Mouse (Mus musculus): ENCODE results near the gene Soga1.

DNA sequence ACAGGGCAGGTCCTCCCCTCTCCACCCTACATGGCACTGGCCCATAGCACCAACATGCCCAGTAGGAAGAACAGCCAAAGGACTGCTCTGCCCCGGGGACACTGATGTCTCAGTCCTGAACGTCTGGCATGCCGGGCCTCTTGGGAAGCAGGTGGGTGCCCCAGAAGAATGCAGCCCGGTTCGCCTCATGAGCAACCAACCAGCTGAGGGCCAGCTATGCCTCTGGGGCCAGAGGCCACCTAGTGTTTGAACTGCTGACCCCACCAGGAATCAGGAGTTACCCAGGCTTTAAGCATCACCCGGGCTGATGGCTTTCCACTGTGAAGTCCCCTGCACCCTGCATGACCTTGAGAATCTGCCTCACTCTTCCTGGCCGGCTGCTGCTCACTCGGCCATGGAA, 26.6 kb downstream of the Soga1 start:
- no peak for TF ChIP-seq ZC3H11A (IDR thresholded peaks at IDR 0.05; ENCODE audit: borderline replicate concordance, low read depth, low read length)
- no peak for TF ChIP-seq MAFK (IDR thresholded peaks at IDR 0.05; ENCODE audit: insufficient read depth, low read depth, low read length)
- no peak for TF ChIP-seq HCFC1 (IDR thresholded peaks at IDR 0.05; ENCODE audit: borderline replicate concordance, insufficient read depth, low read length)
- TF ChIP-seq ZNF384 (IDR thresholded peaks at IDR 0.05; ENCODE audit: low read depth, low read length): no peak

Measured in ES-E14 (cell line).